In genomic region chr2:122298596-122299490, GRCm38 (mm10) we compare ENCODE assay signal across 10 mouse cellular contexts. TPM values are rescaled to one million over a fixed set of nuclear protein-coding genes. Genes with fewer than 3 reads are reported as not detected.
A peak's percentile ranks its signal among the peaks of the same experiment; 100 is the strongest.
DNase-seq lines count a peak whose midpoint lies in the region; ATAC-seq and TF ChIP-seq lines count a peak whose summit lies in the region.
"Had no signal": no experiment of that assay in that cellular context is flagged by ENCODE, and none has a peak within 500 bp of the region (broad histone marks: within the 10 kb centered on the region; RNA-seq: fewer than 3 reads in every experiment).

Duoxa2 (plus strand) TSS chr2:122298900.

- peak within 1 kb of the TSS; percentile 34 for H3K4me3 ChIP-seq in heart, embryonic 11.5 days (ENCODE audit: low read depth, low read length)
- H3K4me3 ChIP-seq in forebrain, embryonic 10.5 days = peak within 1 kb of the TSS; percentile 42
- H3K4me3 ChIP-seq in intestine, postnatal 0 days (ENCODE audit: low read depth, low read length) = peak within 1 kb of the TSS; percentile 27
- peak within 1 kb of the TSS; percentile 40 for H3K4me3 ChIP-seq in lung, embryonic 16.5 days (ENCODE audit: low read length)
- peak within 1 kb of the TSS; percentile 14 for H3K4me3 ChIP-seq in stomach, embryonic 14.5 days (ENCODE audit: low read depth, low read length)

- no peak within 1 kb of the TSS for H3K9ac ChIP-seq in heart, embryonic 11.5 days (ENCODE audit: low read depth, low read length)
- H3K9ac ChIP-seq in intestine, postnatal 0 days (ENCODE audit: low read depth, low read length) = no peak within 1 kb of the TSS
- H3K9ac ChIP-seq in lung, embryonic 16.5 days (ENCODE audit: low read length) = no peak within 1 kb of the TSS
- H3K9ac ChIP-seq in stomach, embryonic 14.5 days (replicated peaks; ENCODE audit: low read depth, low read length) = no peak within 1 kb of the TSS

- H3K36me3 ChIP-seq in heart, embryonic 11.5 days (ENCODE audit: control insufficient read depth, insufficient read depth, low read length) = no peaks in the 10 kb centered on the region
- H3K36me3 ChIP-seq in forebrain, embryonic 10.5 days (replicated peaks) = no peaks in the 10 kb centered on the region
- H3K36me3 ChIP-seq in intestine, postnatal 0 days (ENCODE audit: control insufficient read depth, insufficient read depth) = no peaks in the 10 kb centered on the region
- no peaks in the 10 kb centered on the region for H3K36me3 ChIP-seq in lung, embryonic 16.5 days (ENCODE audit: control insufficient read depth, insufficient read depth, low read length)
- no peaks in the 10 kb centered on the region for H3K36me3 ChIP-seq in stomach, embryonic 14.5 days (ENCODE audit: control insufficient read depth, insufficient read depth, low read length)

- WGBS in heart, embryonic 11.5 days (ENCODE audit: insufficient replicate concordance) = 1% methylated on average over 43 of the region's 43 CpGs
- 1% methylated on average over 43 of the region's 43 CpGs for WGBS in forebrain, embryonic 10.5 days
- WGBS in intestine, postnatal 0 days = 2% methylated on average over 43 of the region's 43 CpGs
- WGBS in lung, embryonic 16.5 days = 2% methylated on average over 43 of the region's 43 CpGs
- under 1% methylated on average over 43 of the region's 43 CpGs for WGBS in stomach, embryonic 14.5 days

- H3K4me1 ChIP-seq in heart, embryonic 11.5 days (ENCODE audit: control insufficient read depth, insufficient read depth, low read length) = peaks cover 18% of the 10 kb centered on the region
- H3K4me1 ChIP-seq in forebrain, embryonic 10.5 days = peaks cover 58% of the 10 kb centered on the region
- H3K4me1 ChIP-seq in intestine, postnatal 0 days (replicated peaks; ENCODE audit: control insufficient read depth, insufficient read depth, low read length) = peaks cover 29% of the 10 kb centered on the region
- H3K4me1 ChIP-seq in lung, embryonic 16.5 days (replicated peaks; ENCODE audit: control insufficient read depth, insufficient read depth, low read length) = peaks cover 20% of the 10 kb centered on the region
- peaks cover 15% of the 10 kb centered on the region; the same call in 1 of the 2 replicates for H3K4me1 ChIP-seq in stomach, embryonic 14.5 days (ENCODE audit: control insufficient read depth, insufficient read depth, low read length)

- peak within 1 kb of the TSS; percentile 61 for H3K4me2 ChIP-seq in heart, embryonic 11.5 days
- H3K4me2 ChIP-seq in intestine, postnatal 0 days (replicated peaks; ENCODE audit: low read depth) = peak within 1 kb of the TSS; percentile 51
- H3K4me2 ChIP-seq in lung, embryonic 16.5 days (ENCODE audit: low read depth, low read length) = peak within 1 kb of the TSS; percentile 47
- H3K4me2 ChIP-seq in stomach, embryonic 14.5 days (replicated peaks; ENCODE audit: low read depth, low read length) = peak within 1 kb of the TSS; percentile 28

- peaks cover 92% of the 10 kb centered on the region for H3K27me3 ChIP-seq in heart, embryonic 11.5 days (ENCODE audit: control insufficient read depth, insufficient read depth, low read length)
- peaks cover 100% of the 10 kb centered on the region for H3K27me3 ChIP-seq in forebrain, embryonic 10.5 days (ENCODE audit: poor library complexity, severe bottlenecking)
- peaks cover 80% of the 10 kb centered on the region for H3K27me3 ChIP-seq in intestine, postnatal 0 days (replicated peaks; ENCODE audit: control insufficient read depth, insufficient read depth, low read length)
- peaks cover 85% of the 10 kb centered on the region for H3K27me3 ChIP-seq in lung, embryonic 16.5 days (ENCODE audit: control insufficient read depth, insufficient read depth, low read depth, low read length)
- H3K27me3 ChIP-seq in stomach, embryonic 14.5 days (ENCODE audit: control insufficient read depth, insufficient read depth, low read length) = peaks cover 68% of the 10 kb centered on the region

- DNase-seq in heart, adult 9 months (ENCODE audit: low spot score in 2 of 2) = no peak
- peak; percentile 48 for DNase-seq in forebrain, embryonic 10.5 days (ENCODE audit: extremely low spot score, low spot score)
- DNase-seq in spleen, adult 12 weeks (ENCODE audit: low spot score) = no peak
- no peak for DNase-seq in gastrocnemius, adult 8-10 months (ENCODE audit: low spot score in 2 of 2)

- ATAC-seq in heart, embryonic 11.5 days (replicated peaks; ENCODE audit: insufficient number of reproducible peaks, low FRiP score, low TSS enrichment) = no peak
- no peak for ATAC-seq in intestine, postnatal 0 days
- no peak; the same call in 1 of the 2 replicates for ATAC-seq in lung, embryonic 16.5 days (ENCODE audit: low read depth)
- 0 out of 2 replicates have a peak, but pooled peaks have one; percentile 14 for ATAC-seq in stomach, embryonic 14.5 days (ENCODE audit: insufficient number of reproducible peaks, insufficient read depth, low FRiP score, low read depth)
- ATAC-seq: Patski had no signal

- H3K27ac ChIP-seq in heart, embryonic 11.5 days (ENCODE audit: low read depth, low read length) = no peak within 1 kb of the TSS
- no peak within 1 kb of the TSS for H3K27ac ChIP-seq in forebrain, embryonic 10.5 days
- no peak within 1 kb of the TSS for H3K27ac ChIP-seq in intestine, postnatal 0 days (ENCODE audit: low read depth, low read length)
- no peak within 1 kb of the TSS for H3K27ac ChIP-seq in lung, embryonic 16.5 days (ENCODE audit: low read length)
- H3K27ac ChIP-seq in stomach, embryonic 14.5 days (ENCODE audit: low read length) = no peak within 1 kb of the TSS
- H3K27ac ChIP-seq: macrophage had no signal

- no peak for TF ChIP-seq CTCF in intestine, postnatal 0 days (IDR thresholded peaks at IDR 0.05; ENCODE audit: low read depth)

- H3K9me3 ChIP-seq in heart, embryonic 11.5 days (replicated peaks; ENCODE audit: control insufficient read depth, low read length) = no peaks in the 10 kb centered on the region
- no peaks in the 10 kb centered on the region for H3K9me3 ChIP-seq in forebrain, embryonic 10.5 days
- H3K9me3 ChIP-seq in intestine, postnatal 0 days (ENCODE audit: control insufficient read depth) = no peaks in the 10 kb centered on the region
- H3K9me3 ChIP-seq in lung, embryonic 16.5 days (ENCODE audit: control insufficient read depth, low read length) = no peaks in the 10 kb centered on the region
- no peaks in the 10 kb centered on the region for H3K9me3 ChIP-seq in stomach, embryonic 14.5 days (ENCODE audit: control insufficient read depth, low read depth, low read length)

RNA-seq across cellular contexts. Expression of gene Duoxa2, which starts in this region (rescaled TPM):
- not detected in 2 replicates for polyA plus RNA-seq in heart, embryonic 11.5 days (2014; fragmentation: Nextera tagmentation; extraction: Ambion mirVana)
- polyA plus RNA-seq in forebrain, embryonic 10.5 days (2016; fragmentation: Nextera tagmentation; extraction: Ambion mirVana) = not detected in 2 replicates
- polyA plus RNA-seq in intestine, postnatal 0 days (2015; fragmentation: Nextera tagmentation; extraction: Ambion mirVana) = 0.83 and 1.5 TPM in 2 replicates
- not detected in 2 replicates for polyA plus RNA-seq in lung, embryonic 16.5 days (2015; fragmentation: Nextera tagmentation; extraction: Ambion mirVana)
- polyA plus RNA-seq in stomach, embryonic 14.5 days (2014; fragmentation: Nextera tagmentation; extraction: Ambion mirVana) = 0.17 TPM in 1 of 2 replicates, not detected in the other
- not detected for total RNA-seq in gastrocnemius, adult 8-10 months (2022)
- polyA plus RNA-seq: macrophage, Patski had no signal

Comparison
In these comparisons a context has a peak if more than half of its experiments do, and no peak if none do; other contexts are left out.
1. Peak in DNase-seq and H3K4me3 ChIP-seq in forebrain, embryonic 10.5 days; RNA of the gene not detected or under 1 TPM.
2. Peak in ATAC-seq, H3K4me3 ChIP-seq and H3K4me2 ChIP-seq in stomach, embryonic 14.5 days; RNA of the gene not detected or under 1 TPM.